Mouse (Mus musculus): ENCODE results near the gene Sulf2. TPM values are rescaled to one million over a fixed set of nuclear protein-coding genes. Genes with fewer than 3 reads are reported as not detected.

Sulf2 gene
- total and polyA plus RNA-seq, 2 experiments from 2014 or later: 54.8 to 86.5 TPM

DNA sequence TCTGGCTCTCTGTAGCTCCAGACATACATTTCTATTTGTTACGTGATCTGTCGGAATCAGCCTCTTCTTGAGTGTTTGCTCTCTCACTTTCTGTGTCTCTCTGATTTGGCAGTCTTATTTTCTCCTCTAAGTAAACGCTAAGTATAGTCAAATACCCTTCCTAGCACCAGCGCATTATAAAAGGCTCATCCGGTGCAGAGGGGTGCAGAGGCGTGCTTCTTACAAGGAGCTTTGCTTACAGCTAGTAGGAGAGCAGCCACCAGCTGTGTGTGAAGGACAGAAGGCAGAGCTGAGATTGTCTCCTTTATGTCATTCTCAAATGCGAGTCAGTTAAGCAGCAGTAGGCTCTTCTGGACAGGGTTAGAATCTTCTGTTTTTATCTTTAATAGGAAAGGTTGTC lies 103.5 kb downstream of the Sulf2 start:
- H3K36me3 ChIP-seq (replicated peaks; ENCODE audit: control insufficient read depth, insufficient read depth, low read length): peaks cover 87% of the 10 kb centered on the region
- DNase-seq (ENCODE audit: low spot score): no peak
- no peak for TF ChIP-seq CTCF (IDR thresholded peaks at IDR 0.05; ENCODE audit: low read depth)
- no peak for TF ChIP-seq EP300 (IDR thresholded peaks at IDR 0.05; ENCODE audit: low read depth)

DNA sequence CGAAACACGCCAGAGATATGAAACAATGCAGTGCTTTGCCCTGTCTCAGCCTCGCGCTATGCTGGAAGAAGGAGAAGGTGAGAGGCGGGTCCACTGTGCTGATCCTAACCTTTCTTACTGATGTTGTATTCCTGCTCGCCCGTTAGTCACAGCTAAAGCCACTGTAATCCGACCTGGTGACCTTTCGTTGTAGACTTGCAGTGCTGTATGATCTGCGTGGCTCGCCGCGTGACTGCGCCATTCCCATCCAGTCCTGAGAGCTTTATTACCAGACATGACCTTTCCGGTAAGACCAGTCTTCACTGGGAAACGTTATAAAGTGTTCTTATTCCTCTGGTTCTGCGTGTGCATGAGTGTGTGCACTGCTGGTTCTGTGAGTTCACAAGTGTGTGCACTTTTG lies 104.0 kb downstream of the Sulf2 start:
- ATAC-seq (ENCODE audit: insufficient read depth, low read depth) (no peak), DNase-seq (ENCODE audit: low spot score) (no peak)
- no peak overlapping the region for H3K9ac ChIP-seq (replicated peaks; ENCODE audit: low read depth, low read length)
- H3K9me3 ChIP-seq (replicated peaks; ENCODE audit: control insufficient read depth, low read length): no peaks in the 10 kb centered on the region
- peaks cover 82% of the 10 kb centered on the region for H3K36me3 ChIP-seq (replicated peaks; ENCODE audit: control insufficient read depth, insufficient read depth, low read length)
- no peaks in the 10 kb centered on the region for H3K4me1 ChIP-seq (ENCODE audit: control insufficient read depth, insufficient read depth)
- TF ChIP-seq CTCF (IDR thresholded peaks at IDR 0.05; ENCODE audit: low read depth): no peak
- no peak for TF ChIP-seq EP300 (IDR thresholded peaks at IDR 0.05; ENCODE audit: low read depth)
- 93% methylated on average over 17 of the region's 17 CpGs for WGBS
- no peak overlapping the region for H3K27ac ChIP-seq (ENCODE audit: low read depth)
- no peak overlapping the region for H3K4me3 ChIP-seq (ENCODE audit: low read depth, low read length)
- H3K4me2 ChIP-seq (ENCODE audit: low read depth, low read length): no peak overlapping the region
- H3K27me3 ChIP-seq (ENCODE audit: control insufficient read depth, insufficient read depth, low read length): no peaks in the 10 kb centered on the region

More for the DNA sequence above, 103.5 kb downstream of the Sulf2 start:
- H3K9me3 ChIP-seq (replicated peaks; ENCODE audit: control insufficient read depth, low read length): no peaks in the 10 kb centered on the region
- no peak overlapping the region for H3K9ac ChIP-seq (replicated peaks; ENCODE audit: low read depth, low read length)
- ATAC-seq (ENCODE audit: insufficient read depth, low read depth): no peak
- H3K4me1 ChIP-seq (ENCODE audit: control insufficient read depth, insufficient read depth): no peaks in the 10 kb centered on the region
- no peak overlapping the region for H3K4me2 ChIP-seq (ENCODE audit: low read depth, low read length)
- no peak overlapping the region for H3K27ac ChIP-seq (ENCODE audit: low read depth)
- 93% methylated on average over 7 of the region's 7 CpGs for WGBS
- H3K27me3 ChIP-seq (ENCODE audit: control insufficient read depth, insufficient read depth, low read length): no peaks in the 10 kb centered on the region
- H3K4me3 ChIP-seq (ENCODE audit: low read depth, low read length): no peak overlapping the region

DNA sequence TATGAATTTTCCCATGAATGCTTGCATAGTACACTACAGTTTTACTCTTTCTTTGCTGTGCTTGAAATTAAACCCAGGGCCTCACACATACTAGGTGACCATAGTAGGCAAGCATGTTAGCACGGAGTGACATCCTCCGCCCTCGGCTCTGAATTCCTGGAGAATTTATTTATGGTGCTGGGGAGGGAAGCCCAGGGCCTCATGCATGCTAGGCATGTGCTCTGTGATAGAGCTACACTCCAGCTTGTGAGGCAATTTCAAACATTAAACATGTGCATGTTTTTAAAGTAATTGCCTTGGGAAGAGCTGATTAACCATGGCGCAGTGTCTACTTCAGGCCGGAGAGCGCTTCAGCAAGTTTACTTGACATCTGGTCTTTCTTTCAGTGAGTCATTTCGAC lies 106.6 kb downstream of the Sulf2 start:
- no peak overlapping the region for H3K4me3 ChIP-seq (ENCODE audit: low read depth, low read length)
- ATAC-seq (ENCODE audit: insufficient read depth, low read depth): peak; percentile 44
- TF ChIP-seq EP300 (IDR thresholded peaks at IDR 0.05; ENCODE audit: low read depth) (no peak), CTCF (IDR thresholded peaks at IDR 0.05; ENCODE audit: low read depth) (no peak)
- H3K9ac ChIP-seq (replicated peaks; ENCODE audit: low read depth, low read length): no peak overlapping the region
- H3K4me2 ChIP-seq (ENCODE audit: low read depth, low read length): no peak overlapping the region
- no peaks in the 10 kb centered on the region for H3K27me3 ChIP-seq (ENCODE audit: control insufficient read depth, insufficient read depth, low read length)
- H3K36me3 ChIP-seq (replicated peaks; ENCODE audit: control insufficient read depth, insufficient read depth, low read length): peaks cover 58% of the 10 kb centered on the region
- no peaks in the 10 kb centered on the region for H3K9me3 ChIP-seq (replicated peaks; ENCODE audit: control insufficient read depth, low read length)
- peaks cover 14% of the 10 kb centered on the region for H3K4me1 ChIP-seq (ENCODE audit: control insufficient read depth, insufficient read depth)
- peak overlapping the region; percentile 50; the same call in 1 of the 2 replicates for H3K27ac ChIP-seq (ENCODE audit: low read depth)
- peak; percentile 22 for DNase-seq (ENCODE audit: low spot score)
- WGBS: 48% methylated on average over 7 of the region's 7 CpGs

DNA sequence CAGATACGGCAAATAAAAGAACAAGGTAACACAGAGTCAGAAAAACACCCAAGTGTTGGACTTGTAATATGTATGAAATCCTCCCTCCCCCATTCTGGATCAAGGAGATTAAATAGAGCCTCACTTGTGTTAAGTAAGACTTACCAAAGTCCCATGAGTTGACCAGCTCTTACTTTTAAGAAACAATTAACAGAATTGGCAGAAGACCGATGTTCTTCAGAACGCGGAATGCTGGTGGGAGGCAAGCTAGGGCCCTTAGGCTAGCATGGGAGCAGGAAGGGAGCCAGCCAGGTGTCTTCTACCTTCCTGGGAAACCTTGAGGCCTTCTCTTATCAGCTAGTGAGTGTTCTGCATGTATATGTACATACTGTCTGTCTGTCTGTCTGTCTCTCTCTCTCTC lies 107.5 kb downstream of the Sulf2 start:
- H3K36me3 ChIP-seq (replicated peaks; ENCODE audit: control insufficient read depth, insufficient read depth, low read length): peaks cover 49% of the 10 kb centered on the region
- no peaks in the 10 kb centered on the region for H3K27me3 ChIP-seq (ENCODE audit: control insufficient read depth, insufficient read depth, low read length)
- over 99% methylated on average over 4 of the region's 4 CpGs for WGBS

DNA sequence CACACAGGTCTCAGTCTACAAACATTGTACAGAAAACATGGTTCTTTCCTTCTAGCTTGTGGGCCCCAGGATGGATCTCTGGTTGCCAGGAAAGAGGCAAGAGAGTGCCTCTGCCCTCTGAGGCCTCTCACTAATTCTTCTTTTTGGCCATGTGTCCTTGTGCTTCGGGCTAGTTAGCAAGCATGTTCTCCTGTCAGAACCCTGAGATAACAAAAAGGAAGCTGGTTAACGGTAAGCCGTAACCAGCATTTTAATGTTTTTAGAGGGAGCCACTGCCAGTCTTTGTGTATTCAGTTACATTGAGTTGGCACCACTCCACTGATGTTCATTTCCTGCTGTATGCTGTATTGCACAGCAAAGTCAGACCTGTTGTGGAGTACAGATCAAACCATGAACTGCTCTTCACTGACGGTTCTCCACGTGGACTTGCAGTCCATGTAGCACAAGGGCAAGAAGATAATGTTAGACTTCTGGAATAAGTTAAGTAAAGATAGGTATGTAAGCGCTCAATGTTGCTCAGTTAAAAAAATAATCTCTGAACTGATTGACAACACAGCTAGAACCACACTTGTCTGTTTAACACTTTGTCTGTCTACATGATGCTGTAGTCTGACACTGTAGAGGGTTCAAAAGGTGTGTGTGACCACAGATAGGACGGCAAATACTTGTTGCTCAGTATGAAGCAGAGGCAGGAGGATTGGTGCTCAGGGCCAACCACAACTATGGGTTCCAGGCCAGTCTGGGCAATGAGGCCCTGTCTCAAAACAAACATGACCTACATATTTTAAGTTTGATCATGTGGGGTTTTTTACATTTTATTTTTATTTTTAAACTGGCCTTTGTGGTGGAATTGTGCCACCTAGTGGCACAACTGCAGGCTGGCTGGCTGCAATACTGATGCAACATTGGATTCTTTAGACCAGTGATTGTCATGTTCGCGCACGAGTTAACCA lies 109.6 kb downstream of the Sulf2 start:
- H3K4me2 ChIP-seq (ENCODE audit: low read depth, low read length): no peak overlapping the region
- H3K27ac ChIP-seq (ENCODE audit: low read depth): peak overlapping the region; percentile 56
- WGBS: 31% methylated on average over 10 of the region's 10 CpGs
- DNase-seq (ENCODE audit: low spot score) (peak; percentile 24), ATAC-seq (ENCODE audit: insufficient read depth, low read depth) (peak; percentile 36)
- no peaks in the 10 kb centered on the region for H3K9me3 ChIP-seq (replicated peaks; ENCODE audit: control insufficient read depth, low read length)
- TF ChIP-seq CTCF (IDR thresholded peaks at IDR 0.05; ENCODE audit: low read depth): peak; percentile 75
- no peak for TF ChIP-seq EP300 (IDR thresholded peaks at IDR 0.05; ENCODE audit: low read depth)
- no peak overlapping the region for H3K9ac ChIP-seq (replicated peaks; ENCODE audit: low read depth, low read length)
- H3K36me3 ChIP-seq (replicated peaks; ENCODE audit: control insufficient read depth, insufficient read depth, low read length): peaks cover 28% of the 10 kb centered on the region
- peaks cover 26% of the 10 kb centered on the region for H3K4me1 ChIP-seq (ENCODE audit: control insufficient read depth, insufficient read depth)
- H3K4me3 ChIP-seq (ENCODE audit: low read depth, low read length): no peak overlapping the region
- H3K27me3 ChIP-seq (ENCODE audit: control insufficient read depth, insufficient read depth, low read length): no peaks in the 10 kb centered on the region

More for the DNA sequence above, 107.5 kb downstream of the Sulf2 start:
- Histone ChIP-seq H3K9me3 (replicated peaks; ENCODE audit: control insufficient read depth, low read length) (no peaks in the 10 kb centered on the region), H3K9ac (replicated peaks; ENCODE audit: low read depth, low read length) (no peak overlapping the region), H3K27ac (ENCODE audit: low read depth) (no peak overlapping the region), H3K4me2 (ENCODE audit: low read depth, low read length) (no peak overlapping the region), H3K4me3 (ENCODE audit: low read depth, low read length) (no peak overlapping the region), H3K4me1 (ENCODE audit: control insufficient read depth, insufficient read depth) (peaks cover 14% of the 10 kb centered on the region)
- ATAC-seq (ENCODE audit: insufficient read depth, low read depth) (no peak), DNase-seq (ENCODE audit: low spot score) (no peak)
- TF ChIP-seq EP300 (IDR thresholded peaks at IDR 0.05; ENCODE audit: low read depth): no peak
- TF ChIP-seq CTCF (IDR thresholded peaks at IDR 0.05; ENCODE audit: low read depth): no peak
